Mouse (Mus musculus): ENCODE data around the gene Adgra3.
A peak's percentile ranks its signal among the peaks of the same experiment; 100 is the strongest.

The Adgra3 gene

DNA sequence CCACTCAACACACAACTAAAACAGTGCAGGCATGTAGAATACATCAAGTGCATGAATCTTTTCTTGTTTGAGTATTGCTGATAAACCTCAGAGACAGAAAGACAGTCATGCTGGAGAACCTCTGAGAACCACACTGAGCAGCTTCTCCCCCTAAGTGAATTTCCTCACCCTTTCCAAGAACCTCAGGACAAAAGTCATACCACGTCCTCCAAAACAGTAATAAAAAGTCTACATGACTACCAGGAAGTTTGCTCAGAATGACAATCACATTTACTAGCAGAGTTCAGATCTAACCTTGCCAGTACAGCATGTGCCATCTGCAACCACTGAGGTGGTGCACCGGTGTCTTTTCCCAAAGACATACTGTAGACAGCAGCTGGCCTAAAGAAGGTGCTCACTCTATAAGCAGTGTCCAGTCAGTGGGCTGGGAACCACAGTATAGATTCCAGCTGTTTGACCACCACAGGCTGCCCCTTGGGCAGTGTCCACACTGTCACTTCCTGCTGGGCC is 27.0 kb downstream of the Adgra3 start:
- no peak for DNase-seq (ENCODE audit: low spot score)

DNA sequence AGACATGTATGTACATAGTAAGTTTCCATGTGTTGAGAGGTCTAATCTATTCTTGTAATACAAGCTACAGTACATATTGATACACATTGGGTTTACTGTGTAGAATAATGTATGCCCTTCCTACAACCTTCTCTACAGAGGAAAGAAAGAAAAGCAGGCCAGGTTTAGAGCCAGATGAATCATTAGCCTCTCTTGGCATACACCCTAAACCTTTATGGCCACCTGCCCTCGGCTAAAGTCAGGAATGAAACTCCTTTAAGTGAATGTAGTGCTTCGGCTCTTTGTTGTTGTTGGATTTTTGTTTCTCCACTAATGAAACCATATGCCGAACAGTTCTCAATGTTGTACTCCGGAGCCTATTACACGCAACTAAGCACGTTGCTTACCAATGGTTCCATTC is 27.5 kb downstream of the Adgra3 start:
- no peak for DNase-seq (ENCODE audit: low spot score)

DNA sequence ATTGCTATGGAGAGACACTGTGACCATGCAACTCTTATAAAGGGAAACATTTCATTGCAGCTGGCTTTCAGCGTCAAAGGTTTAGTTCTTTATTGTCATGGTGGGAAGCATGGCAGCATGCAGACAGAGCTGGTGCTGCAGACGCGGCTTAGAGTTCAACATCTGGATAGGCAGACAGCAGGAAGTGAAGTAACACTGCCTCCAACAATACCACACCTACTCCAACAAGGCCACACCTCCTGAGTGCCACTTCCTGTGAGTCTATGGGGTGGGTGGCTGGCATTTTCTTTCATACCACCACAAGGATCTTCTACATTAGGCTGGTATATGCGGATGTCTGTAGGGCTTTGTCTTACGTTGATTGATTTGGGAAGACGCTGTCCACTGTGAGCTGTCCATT is 29.1 kb downstream of the Adgra3 start:
- no peak for DNase-seq (ENCODE audit: low spot score)

DNA sequence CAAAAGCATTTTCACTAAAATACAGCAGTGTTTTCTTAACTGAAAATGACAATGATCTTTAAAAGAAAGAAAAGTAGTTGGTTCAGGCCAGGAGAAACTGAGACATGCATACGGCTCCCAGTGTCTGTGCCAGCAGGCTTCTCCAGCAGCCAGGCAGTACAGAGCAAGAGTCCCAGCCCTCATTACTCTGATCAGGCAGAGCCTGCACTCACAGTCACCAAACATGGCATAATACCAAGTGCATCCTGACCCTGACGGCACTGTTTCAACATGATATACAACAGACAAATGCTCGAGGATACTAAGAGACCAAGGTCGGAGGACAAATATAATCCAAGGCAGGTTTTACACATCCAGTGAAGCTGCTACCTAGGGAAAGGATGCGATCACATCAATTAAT is 31.2 kb downstream of the Adgra3 start:
- no peak for DNase-seq (ENCODE audit: low spot score)

DNA sequence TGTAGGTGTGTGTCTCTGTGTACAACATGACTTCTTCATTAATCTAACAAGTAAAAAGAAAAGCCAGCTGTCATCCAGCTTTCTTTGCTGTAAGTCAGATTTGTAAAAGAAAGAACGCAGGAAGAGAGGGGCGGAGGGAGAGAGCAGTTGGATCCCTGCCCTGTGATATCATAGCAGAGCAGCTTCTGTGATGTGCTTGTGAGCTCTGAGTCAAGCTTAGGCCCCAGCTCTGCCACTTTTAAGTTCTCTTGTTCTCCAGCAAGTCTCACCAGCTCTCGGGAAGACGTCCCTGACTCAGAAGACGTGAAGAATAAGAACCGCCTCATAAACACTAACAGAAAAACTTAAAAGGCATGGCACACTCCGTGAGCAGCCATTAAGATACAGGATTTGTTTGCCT is 31.8 kb downstream of the Adgra3 start:
- DNase-seq (ENCODE audit: low spot score), result no peak

DNA sequence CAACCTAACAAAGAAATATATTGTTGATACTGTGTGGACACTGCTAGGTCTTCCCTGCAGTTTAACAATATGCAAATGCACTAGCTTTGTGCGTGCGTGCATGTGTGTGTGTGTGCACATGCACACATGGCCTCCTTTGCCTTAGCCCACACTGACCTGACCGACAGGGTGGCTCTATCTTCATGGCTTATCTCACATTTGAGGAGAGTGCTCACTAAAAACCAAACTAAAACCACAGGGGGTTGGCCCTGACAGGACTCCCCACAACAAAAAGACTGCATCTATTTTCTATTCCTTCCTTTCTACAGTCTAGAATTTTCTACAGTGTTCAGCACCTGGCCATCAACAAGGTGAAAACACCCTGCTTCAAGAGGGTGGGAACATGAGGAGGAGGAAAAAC is 32.7 kb downstream of the Adgra3 start:
- DNase-seq (ENCODE audit: low spot score), result no peak

DNA sequence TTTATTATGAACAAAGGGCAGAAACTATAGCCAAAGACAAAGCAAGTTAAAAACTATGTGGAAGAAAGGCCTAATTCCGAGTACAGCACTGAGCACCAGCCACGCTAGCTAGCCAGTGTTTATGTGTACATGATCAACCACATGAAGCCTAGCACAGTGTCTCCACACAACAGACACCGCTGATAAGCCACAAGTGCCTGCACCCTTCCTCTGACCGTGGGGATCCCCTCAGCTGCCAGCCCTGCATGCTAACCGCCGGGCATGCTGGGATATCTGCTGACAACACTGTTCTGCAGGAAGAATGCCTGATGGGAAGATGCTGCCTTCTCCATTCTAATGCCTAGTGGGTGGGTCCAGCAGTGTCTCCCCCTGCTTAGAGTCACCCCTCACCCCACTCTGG is 34.7 kb downstream of the Adgra3 start:
- DNase-seq (ENCODE audit: low spot score), result no peak

DNA sequence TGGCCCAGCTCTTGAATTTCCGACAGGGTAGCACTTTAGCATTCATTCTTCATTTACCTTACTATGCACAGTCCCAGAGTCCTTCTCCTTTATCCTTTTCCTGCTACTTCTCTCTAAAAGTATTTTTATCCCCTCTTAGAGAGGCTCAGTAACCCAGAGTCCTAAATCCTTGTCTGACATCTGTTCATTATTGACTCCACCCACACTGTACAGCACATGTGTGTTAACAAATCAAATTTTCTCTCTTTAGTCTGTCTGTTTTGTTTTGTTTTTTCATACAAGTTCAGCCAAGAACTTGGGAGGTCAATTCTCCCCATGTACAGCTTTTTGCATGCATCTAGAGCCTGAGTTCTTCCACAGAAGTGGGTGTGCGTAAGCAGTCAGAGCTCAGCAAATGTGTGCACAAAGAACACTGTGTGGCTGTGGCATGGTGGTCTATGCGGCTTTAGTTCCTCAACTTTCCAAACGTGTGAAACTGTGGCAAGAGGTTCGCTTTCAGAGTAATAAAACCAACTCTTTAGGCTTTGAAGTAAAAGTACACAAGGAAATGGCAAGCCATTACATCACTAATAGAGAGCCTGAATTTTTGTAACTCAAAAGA is 42.7 kb downstream of the Adgra3 start:
- DNase-seq (ENCODE audit: low spot score), result no peak

DNA sequence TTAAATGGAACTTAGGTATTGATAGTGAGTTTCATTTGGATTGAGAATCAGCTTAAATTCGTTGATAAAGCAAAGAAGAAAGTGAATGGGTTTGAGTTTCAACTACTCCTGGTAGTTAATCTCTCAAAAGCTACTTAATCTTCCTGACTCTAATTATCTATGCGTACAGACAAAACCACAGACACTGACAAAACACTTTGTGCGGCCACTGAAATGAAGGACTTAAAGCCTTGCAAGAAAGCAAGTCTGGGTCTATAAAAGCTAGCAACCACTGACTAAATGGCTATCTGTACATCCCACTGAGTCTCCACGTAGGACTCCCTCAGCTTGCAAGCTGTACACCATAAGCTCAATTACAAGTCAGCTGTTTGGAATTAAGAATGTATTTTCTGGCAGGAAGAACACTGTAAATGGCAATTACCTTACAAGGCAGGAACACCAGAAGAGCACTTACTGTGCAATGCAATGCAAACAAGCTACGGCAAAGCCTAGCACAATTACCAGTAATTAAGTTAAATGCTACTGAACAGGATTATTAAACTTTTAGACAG is 43.6 kb downstream of the Adgra3 start:
- DNase-seq (ENCODE audit: low spot score), result no peak

DNA sequence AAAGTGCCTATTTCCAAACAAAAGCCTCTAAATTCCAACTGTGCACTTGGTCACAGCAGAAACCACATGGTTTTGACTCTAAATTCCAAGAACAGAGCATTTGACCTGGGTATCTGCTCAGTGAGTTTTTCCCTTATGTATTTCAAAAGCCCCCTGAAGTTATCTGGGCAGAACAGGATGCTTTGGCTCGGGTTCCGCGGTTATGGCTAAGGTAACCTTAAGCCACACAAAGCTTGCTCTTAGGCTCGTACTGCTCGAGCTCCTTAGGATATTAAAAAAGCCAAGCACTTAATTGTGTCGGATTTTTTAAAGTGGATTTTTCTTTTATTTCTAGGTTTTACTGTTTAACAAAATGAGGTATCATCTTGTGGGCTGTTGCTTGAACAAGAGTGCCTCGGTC is 44.1 kb downstream of the Adgra3 start:
- no peak for DNase-seq (ENCODE audit: low spot score)

DNA sequence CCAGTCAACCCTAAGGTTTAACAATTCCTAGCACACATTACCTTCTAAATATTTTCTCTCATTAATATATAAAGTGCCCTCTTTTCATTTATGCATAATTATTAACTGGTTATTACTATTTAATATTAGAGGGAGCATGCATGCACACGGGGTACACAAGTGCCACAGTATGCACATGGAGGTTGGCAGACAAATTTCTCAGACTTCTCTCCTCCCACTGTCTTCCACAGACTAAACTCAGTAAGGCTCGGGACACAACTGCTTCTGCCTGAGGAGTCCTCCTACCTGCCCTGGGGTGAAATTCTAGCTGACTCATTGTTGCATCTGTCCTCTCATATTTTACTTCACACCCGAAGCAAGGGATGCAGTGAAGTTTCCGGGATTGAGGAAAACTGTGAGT is 44.8 kb downstream of the Adgra3 start:
- no peak for DNase-seq (ENCODE audit: low spot score)

DNA sequence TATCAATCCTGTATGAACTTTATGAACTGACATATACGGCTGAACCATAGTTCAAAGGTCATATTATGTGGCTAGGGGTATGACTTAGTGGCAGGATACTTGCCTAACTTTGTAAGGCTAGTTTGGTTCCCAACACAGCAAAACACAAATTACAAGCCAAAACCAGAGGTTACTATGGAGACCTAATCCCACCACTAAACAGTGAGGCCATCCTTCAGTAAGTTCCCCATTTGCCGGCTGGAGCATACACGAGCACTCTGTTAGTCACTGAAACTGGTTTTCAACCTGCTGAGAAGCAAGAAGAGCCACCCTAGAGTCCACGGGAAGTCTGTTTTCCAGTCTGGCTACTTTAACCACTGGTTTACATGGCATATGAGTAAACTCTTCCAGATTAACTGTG is 50.0 kb downstream of the Adgra3 start:
- DNase-seq (ENCODE audit: low spot score), result no peak

DNA sequence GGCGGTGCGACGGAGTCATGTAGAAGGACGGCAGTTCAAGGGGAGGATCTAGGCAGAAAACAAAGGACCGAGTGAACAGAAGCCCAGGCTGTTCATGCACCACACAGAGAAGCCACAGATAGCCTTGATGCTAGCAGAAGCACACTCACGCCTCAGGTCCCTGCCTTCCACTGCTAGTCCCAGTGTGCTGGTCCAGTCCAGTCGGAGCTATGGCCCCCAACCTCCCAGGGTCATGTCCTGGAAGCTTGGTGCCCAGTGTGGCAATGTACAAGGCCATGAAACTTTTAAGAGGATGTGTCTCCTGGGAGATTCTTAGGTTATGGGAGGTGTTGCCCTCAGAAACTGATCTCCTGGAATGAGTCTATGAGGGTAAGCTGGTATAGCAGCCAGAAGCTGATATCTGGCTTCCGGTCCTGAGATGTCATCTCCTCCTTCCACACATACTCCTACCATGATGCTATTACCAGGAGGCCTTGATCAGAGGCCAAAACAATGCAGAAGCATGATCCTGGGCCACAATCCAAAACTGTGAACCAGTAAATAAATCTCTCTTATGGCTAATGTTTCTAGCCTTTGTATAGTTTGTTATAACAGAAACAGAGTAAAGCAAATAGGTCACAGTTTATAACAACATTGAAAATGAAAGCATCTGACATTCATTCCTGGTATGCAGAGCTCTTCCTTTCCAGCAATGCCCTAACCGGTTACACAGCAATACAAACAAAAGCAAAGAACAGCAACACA is 51.7 kb downstream of the Adgra3 start:
- no peak for DNase-seq (ENCODE audit: low spot score)

DNA sequence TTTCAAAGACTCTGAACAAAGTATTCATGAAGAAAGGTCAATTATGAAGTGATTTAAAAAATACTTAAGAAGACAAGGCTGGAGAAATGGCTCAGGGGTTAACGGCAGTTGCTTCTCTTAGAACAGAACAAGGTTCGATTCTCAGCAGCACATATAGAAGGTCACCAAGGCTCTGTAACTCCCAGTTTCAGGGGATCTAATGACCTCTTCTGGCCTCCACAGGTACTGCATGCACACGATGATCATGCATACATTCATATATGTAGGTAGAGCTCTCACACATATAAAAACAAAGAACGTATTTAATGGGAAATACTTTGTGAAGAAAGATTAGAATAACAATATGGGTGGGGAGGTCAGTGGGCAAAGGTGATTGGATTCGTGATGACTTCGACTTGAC is 56.5 kb downstream of the Adgra3 start:
- DNase-seq (ENCODE audit: low spot score), result no peak

DNA sequence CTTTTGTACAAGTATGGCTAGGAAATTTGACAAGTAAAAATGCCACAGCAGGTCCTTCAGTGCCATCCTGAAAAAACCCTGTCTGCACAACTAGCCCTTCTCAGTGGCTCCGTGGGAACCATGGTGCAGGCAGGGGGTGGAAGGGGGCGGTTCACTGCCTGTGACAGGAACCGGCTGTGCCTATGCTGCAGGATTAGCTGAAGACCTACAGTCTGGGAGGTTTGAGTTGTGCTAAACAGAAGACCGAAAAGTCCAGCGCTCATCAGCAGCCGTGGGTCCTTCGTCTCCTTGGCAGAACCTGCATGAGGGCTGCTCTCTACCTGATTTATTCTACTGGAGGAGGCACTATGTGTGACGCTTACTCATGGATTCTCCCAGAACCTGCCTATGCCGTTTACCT is 59.0 kb downstream of the Adgra3 start:
- no peak for DNase-seq (ENCODE audit: low spot score)

DNA sequence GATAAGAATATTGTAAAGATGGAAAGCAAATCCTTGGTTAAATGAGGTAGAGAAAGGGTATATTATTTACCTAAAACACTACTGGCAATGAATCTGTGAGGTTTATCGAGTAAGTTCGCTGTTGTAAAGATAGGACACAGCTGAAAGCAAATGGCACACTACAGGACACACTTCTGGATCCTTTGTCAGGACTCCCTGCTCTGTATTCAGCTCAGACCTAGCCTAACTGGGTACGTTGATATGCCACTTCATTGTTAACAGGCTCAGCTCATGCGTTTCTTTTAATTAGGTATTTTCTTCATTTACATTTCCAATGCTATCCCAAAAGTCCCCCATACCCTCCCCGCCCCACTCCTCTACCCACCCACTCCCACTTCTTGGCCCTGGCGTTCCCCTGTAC is 61.8 kb downstream of the Adgra3 start:
- no peak for DNase-seq (ENCODE audit: low spot score)

DNA sequence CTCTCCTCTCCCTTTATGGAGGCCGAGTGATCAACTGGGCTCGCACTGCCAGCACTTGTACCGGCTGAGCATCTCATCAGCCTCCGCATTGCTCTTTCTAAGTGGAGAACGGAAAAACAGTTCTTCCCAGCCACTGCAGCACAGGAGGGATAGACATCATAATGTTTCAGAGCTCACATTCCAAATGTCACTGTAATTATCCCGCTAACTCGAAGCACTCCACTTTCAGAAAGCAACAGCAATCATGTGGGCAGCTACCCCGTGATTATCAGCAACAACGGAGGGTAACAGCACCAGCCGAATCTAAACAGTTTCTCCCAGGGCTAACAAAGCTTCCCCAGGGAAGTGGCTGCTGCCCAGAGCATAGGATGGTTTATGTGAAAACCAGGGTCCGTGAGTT is 62.3 kb downstream of the Adgra3 start:
- peak; percentile 27 for DNase-seq (ENCODE audit: low spot score)

DNA sequence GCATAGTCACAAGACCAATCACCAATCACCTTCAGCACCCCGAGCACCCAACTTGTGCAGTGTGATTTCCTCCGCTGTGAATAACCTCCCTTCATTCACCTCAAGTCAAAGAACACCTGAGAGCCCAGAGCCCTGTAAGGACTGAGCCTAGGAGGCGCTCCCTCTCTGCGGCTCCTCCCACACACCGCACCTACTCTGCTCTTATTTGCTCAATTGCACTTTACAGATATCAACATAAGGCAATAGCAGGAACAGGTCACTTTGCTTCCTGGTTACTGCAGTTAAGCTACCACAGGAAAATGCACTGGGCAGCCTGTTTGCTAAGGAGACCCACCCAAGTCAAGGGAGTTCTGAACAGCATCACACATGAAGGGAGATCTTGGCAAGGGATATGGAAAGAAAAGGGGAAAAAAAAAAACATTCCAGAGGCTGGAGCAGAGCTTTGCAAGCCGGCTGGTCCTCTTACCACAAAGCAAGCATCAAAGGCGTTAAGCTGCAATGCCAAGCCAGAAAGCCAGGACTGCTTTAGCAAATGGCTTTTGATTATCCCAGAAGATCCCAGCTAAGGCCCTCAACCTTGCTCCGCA is 68.0 kb downstream of the Adgra3 start:
- no peak for DNase-seq (ENCODE audit: low spot score)

DNA sequence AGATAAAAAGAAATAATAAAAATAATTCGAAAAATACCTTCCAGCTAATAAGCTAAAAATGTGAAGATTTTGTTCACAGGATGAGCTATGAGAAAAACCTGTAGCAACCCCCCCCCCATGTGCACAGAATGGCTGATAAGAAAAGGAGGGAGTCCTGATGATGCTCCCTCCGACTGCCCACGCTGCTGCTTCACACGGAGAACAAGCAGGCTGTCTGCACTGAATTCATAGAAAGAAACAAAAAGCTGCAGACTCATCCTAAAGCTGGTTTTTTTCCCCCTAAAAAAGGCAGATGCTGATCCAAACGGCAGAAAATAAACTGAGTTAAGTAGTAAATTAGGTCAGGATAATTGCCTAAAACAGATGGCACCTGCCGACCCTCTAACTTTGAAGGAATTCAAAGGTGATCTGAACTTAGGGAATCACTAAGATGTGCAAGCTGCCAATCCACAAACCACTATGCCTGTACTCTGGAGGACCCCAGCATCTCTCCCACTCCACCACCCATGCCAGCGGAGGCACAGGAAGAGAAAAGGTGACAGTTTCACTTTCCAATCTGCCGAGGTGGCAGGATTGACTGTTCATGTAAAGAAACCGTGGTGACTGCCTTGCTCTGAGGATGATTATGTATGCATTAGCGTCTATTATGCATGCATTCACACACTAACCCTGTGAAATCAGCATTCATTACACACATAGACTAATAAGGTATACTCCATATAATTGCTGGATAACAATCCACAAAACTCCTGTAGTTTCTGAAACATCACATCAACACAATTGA is 70.6 kb downstream of the Adgra3 start:
- DNase-seq (ENCODE audit: low spot score), result no peak

DNA sequence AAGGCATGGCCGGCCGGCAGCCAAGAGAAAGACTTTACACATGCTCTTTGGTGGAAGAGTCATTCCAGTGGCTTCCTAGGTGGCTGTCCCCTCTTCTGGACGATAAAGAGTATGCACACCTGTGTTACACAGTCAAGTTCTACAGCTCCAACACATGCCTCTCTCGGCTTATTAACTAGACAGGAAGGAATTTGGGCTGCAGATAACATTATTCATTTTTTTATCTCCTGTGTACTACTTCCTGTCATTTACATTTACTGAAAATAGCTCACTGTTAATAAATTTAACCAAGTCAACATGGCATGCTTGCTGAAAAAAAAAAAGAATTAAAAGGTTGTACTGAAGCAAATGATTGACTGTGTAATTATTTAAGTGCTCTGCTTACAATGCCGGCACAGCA is 78.1 kb downstream of the Adgra3 start:
- no peak for DNase-seq (ENCODE audit: low spot score)

DNA sequence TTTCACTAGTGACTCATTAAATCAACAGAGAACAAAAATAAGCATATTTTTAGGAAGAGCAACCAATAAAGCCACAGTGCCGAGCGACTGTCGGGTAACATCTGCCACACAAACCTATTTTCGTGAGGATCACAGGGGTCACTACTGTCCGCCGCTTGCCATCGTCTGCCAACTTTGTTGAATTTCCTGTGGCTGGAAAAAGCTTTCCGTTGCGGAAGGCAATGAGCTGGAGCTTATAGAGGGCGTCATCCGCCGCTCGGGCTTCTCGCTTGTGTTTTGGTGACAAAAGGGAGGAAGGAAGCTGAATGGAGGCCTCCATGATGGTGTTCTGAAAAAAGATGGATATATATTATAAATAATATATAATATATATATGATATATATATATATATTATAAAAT is 79.6 kb downstream of the Adgra3 start:
- DNase-seq (ENCODE audit: low spot score), result no peak

DNA sequence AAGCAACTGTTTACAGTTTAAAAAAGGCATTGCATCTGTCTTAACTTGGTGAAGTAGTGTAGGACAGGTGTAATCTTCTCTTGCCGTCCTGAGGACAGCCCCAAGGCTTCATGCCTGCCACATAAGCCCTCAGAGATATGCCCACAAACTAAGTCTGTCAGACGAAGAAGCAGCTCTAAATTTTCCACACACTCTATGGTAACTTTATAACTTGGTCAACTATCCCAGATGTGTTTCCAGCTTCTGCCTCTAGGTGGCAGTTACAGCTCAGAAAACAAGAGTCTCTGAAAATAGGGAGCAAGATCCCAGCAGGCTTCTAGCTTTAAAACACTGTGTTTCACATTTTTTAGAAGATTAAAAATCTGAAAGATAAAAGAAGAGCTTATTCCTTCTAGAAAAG is 82.8 kb downstream of the Adgra3 start:
- peak; percentile 65 for DNase-seq (ENCODE audit: low spot score)

DNA sequence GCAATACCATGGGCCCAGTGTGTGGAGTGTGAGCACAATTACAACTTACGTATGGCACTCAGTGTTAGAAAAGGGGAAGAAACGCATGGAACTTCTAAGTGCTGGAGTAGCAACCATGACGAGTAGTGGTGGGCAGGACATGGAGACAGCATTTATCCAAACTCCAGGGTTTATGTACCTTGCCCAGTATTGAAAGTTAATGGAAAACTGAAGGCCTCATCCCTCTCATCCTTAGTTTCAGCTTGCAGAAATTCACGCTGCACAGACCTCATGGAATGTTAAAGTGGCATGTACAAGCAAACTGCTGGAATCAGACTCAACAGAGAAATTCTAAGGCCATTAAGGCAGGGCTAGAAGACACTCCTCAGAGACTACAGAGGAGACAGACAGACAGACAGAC is 84.6 kb downstream of the Adgra3 start:
- DNase-seq (ENCODE audit: low spot score), result no peak

Measured in left cerebral cortex, adult 11 months (tissue).